Mouse (Mus musculus): ENCODE measurements around the gene Trmt61a. TPM values are rescaled to one million over a fixed set of nuclear protein-coding genes. Genes with fewer than 3 reads are reported as not detected.

The Trmt61a gene
- total and polyA plus RNA-seq, 2 experiments from 2014 or later: 10.9 to 15.9 TPM

DNA sequence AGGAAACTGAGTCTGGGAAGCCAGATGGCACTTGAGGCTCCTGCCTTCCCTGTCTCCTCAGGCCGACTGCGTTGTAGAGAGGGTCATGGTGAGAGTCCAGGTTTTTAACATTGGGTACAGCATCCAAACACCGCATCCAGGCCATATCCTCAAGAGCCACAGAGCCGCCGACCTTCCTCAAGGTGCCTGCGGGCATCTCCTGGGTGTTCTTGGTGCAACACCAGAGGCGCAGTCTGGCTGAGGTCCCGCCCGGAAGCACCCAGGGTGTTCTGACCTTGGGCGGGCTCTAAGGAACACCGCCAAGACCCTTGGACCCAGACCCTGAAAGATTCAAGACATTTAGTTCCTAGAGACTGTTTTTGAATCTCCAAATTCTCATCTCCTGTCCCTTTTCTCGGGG is 5.3 kb upstream of the Trmt61a start:
- Histone ChIP-seq H3K9me3 (ENCODE audit: low read length) (no peaks in the 10 kb centered on the region), H3K4me2 (ENCODE audit: low read depth) (peak overlapping the region; percentile 93), H3K27ac (ENCODE audit: low read depth, low read length) (peak overlapping the region; percentile 91), H3K9ac (peak overlapping the region; percentile 97), H3K4me1 (ENCODE audit: insufficient read depth) (peaks cover 26% of the 10 kb centered on the region), H3K36me3 (ENCODE audit: insufficient read depth) (peaks cover 7% of the 10 kb centered on the region; the same call in 1 of the 2 replicates), H3K4me3 (ENCODE audit: low read depth, low read length) (peak overlapping the region; percentile 82), H3K27me3 (ENCODE audit: insufficient read depth, low read length) (no peaks in the 10 kb centered on the region)
- no peak for DNase-seq
- TF ChIP-seq CTCF (IDR thresholded peaks at IDR 0.05; ENCODE audit: low read depth): no peak
- ATAC-seq: no peak
- 10% methylated on average over 12 of the region's 12 CpGs for whole genome bisulfite sequencing

DNA sequence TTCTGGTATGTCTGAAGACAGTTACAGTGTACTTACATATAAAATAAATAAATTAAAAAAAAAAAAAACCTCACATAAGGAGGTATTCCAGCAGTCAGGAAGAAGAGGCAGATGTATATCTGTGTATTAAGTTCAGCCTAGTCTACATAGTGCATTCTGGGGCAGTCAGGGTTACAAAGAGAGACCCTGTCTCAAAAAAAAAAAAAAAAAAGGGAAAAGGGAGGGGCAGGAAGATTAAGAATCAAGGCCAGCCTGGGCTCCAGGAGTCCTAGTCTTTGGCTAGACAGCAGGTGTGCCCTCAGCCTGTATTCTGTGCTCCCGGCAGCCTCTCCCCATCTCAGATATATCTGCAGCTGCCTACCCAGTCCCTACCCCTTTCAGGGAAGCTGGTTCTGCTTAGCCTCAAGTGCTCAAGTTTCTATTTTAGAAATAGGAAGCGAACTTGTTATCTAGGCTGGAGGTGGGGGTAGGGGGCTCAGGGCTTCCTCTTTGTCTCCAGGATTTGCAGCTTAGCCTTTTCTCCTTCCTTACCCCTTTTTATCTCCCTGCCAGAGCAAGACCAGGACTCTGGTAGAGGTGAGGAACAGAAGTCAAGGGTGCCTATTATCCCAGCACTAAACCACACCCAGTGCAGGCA is 2.9 kb upstream of the Trmt61a start:
- no peak overlapping the region for H3K4me2 ChIP-seq (ENCODE audit: low read depth)
- no peaks in the 10 kb centered on the region for H3K36me3 ChIP-seq (ENCODE audit: insufficient read depth)
- H3K27me3 ChIP-seq (ENCODE audit: insufficient read depth, low read length): no peaks in the 10 kb centered on the region
- no peak for DNase-seq
- H3K4me1 ChIP-seq (ENCODE audit: insufficient read depth): peaks cover 19% of the 10 kb centered on the region
- no peak overlapping the region for H3K27ac ChIP-seq (ENCODE audit: low read depth, low read length)
- no peak overlapping the region for H3K4me3 ChIP-seq (ENCODE audit: low read depth, low read length)
- no peak overlapping the region for H3K9ac ChIP-seq
- no peak for ATAC-seq
- WGBS: 67% methylated on average over 2 of the region's 2 CpGs
- TF ChIP-seq CTCF (IDR thresholded peaks at IDR 0.05; ENCODE audit: low read depth): no peak
- H3K9me3 ChIP-seq (ENCODE audit: low read length): no peaks in the 10 kb centered on the region

DNA sequence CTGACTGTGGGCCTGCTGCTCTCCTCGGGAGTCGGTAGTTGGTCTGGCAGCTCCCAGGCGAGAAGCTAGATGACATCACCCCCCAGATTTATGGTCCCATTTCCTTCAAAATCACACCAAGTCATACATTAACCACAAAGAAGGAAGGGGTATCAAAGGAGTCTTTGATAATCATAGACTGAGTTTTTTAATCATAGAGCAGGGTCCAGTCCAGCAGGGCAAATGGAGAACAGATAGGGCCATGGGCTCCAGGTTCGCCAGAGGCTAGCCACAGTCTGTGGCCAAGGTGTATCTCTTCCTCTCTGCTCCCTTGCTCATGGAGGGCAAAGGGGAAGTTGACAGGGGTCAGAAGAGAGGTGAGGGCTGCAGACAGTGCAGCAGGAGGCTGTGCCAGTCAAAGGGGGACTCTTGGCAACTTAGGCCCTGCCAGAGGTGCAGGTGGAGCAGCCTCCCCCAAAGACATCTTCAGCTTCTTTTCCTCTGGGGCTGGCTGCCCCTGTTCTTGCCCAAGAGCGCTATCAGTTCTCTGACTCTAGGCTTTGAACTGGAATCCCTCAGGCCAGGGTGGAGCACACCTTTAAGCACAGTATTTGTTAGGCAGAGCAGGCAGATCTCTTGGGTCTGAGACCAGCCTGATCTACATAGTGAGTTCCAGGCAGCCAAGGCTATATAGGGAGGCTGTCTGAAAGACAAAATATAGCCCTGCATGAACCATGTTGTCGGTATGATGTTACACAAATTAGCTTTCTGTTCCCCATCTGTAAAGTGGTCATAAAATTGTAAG is 1.9 kb upstream of the Trmt61a start:
- 90% methylated on average over 6 of the region's 6 CpGs for WGBS
- TF ChIP-seq CTCF (IDR thresholded peaks at IDR 0.05; ENCODE audit: low read depth): no peak
- peaks cover 19% of the 10 kb centered on the region for H3K4me1 ChIP-seq (ENCODE audit: insufficient read depth)
- H3K27me3 ChIP-seq (ENCODE audit: insufficient read depth, low read length): no peaks in the 10 kb centered on the region
- H3K9me3 ChIP-seq (ENCODE audit: low read length): no peaks in the 10 kb centered on the region
- H3K4me3 ChIP-seq (ENCODE audit: low read depth, low read length): no peak overlapping the region
- no peak overlapping the region for H3K4me2 ChIP-seq (ENCODE audit: low read depth)
- peaks cover 4% of the 10 kb centered on the region; the same call in 1 of the 2 replicates for H3K36me3 ChIP-seq (ENCODE audit: insufficient read depth)
- DNase-seq: no peak
- no peak overlapping the region for H3K9ac ChIP-seq
- no peak for ATAC-seq
- H3K27ac ChIP-seq (ENCODE audit: low read depth, low read length): no peak overlapping the region

DNA sequence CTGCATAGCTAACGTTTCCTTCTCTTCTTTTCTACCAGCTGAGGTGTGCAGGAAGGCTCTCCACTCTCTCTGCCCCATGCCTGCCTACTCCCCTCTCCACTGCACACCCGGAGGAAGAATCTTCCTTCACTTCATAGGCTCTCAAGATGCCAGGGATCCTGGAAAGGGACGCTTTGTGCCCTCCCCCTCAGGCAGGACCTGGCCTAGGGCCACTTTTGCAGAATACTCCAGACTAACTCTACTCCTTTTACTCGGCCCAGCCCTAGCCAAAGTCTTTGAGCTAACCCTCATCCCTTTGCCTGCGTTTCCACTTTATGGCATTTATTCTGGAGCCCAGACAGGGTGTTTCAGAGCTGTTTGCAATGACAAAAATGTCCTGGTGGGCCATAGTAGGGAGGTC is 484 bp upstream of the Trmt61a start:
- peaks cover 9% of the 10 kb centered on the region for H3K36me3 ChIP-seq (ENCODE audit: insufficient read depth)
- no peaks in the 10 kb centered on the region for H3K27me3 ChIP-seq (ENCODE audit: insufficient read depth, low read length)
- ATAC-seq (peak; percentile 48; the same call in 1 of the 2 replicates), DNase-seq (no peak)
- peak overlapping the region; percentile 63 for H3K4me3 ChIP-seq (ENCODE audit: low read depth, low read length)
- no peak for TF ChIP-seq CTCF (IDR thresholded peaks at IDR 0.05; ENCODE audit: low read depth)
- H3K4me2 ChIP-seq (ENCODE audit: low read depth): peak overlapping the region; percentile 77
- H3K9me3 ChIP-seq (ENCODE audit: low read length): no peaks in the 10 kb centered on the region
- 17% methylated on average over 5 of the region's 5 CpGs for WGBS
- peak overlapping the region; percentile 88 for H3K27ac ChIP-seq (ENCODE audit: low read depth, low read length)
- peak overlapping the region; percentile 68 for H3K9ac ChIP-seq
- peaks cover 18% of the 10 kb centered on the region for H3K4me1 ChIP-seq (ENCODE audit: insufficient read depth)

DNA sequence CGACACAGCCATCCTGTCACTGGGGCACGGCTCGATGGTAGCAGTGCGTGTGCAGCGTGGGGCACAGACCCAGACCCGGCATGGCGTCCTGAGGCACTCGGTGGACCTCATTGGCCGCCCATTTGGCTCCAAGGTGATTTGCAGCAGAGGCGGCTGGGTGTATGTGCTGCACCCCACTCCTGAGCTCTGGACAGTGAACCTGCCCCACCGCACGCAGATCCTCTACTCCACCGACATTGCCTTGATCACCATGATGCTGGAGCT is 697 bp downstream of the Trmt61a start:
- peaks cover 14% of the 10 kb centered on the region for H3K36me3 ChIP-seq (ENCODE audit: insufficient read depth)
- WGBS: 7% methylated on average over 13 of the region's 13 CpGs
- no peak for TF ChIP-seq CTCF (IDR thresholded peaks at IDR 0.05; ENCODE audit: low read depth)
- no peak overlapping the region for H3K27ac ChIP-seq (ENCODE audit: low read depth, low read length)
- H3K27me3 ChIP-seq (ENCODE audit: insufficient read depth, low read length): no peaks in the 10 kb centered on the region
- no peaks in the 10 kb centered on the region for H3K9me3 ChIP-seq (ENCODE audit: low read length)
- DNase-seq (no peak), ATAC-seq (no peak)
- H3K4me1 ChIP-seq (ENCODE audit: insufficient read depth): peaks cover 11% of the 10 kb centered on the region
- H3K4me2 ChIP-seq (ENCODE audit: low read depth): peak overlapping the region; percentile 77
- H3K9ac ChIP-seq: peak overlapping the region; percentile 68
- H3K4me3 ChIP-seq (ENCODE audit: low read depth, low read length): peak overlapping the region; percentile 63

DNA sequence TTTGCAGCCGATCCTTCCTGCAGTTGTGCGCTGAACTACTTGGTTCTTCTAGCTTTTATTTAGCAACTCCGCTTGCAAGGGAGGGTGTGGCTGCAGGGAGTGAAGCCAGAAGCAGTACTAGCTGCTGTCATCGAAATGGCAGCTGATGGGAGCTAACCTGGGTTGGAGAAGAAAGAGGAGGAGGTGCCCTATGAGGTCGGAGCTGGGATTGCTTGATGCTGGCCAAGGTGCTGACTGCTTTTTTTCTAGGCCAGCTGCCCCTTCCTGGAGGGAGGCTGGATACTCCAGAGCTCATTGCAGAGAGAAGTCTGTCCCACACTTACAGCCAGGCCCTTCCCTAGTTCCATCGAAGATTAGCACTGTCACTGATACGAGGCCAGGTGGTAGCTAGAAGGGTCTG is 1.1 kb downstream of the Trmt61a start:
- DNase-seq: no peak
- WGBS: 58% methylated on average over 7 of the region's 7 CpGs
- Histone ChIP-seq H3K9me3 (ENCODE audit: low read length) (no peaks in the 10 kb centered on the region), H3K9ac (0 out of 2 replicates have a peak overlapping the region, but pooled peaks have one; percentile 68), H3K36me3 (ENCODE audit: insufficient read depth) (peaks cover 14% of the 10 kb centered on the region), H3K4me1 (ENCODE audit: insufficient read depth) (peaks cover 11% of the 10 kb centered on the region), H3K4me2 (ENCODE audit: low read depth) (peak overlapping the region; percentile 77), H3K4me3 (ENCODE audit: low read depth, low read length) (peak overlapping the region; percentile 63), H3K27me3 (ENCODE audit: insufficient read depth, low read length) (no peaks in the 10 kb centered on the region), H3K27ac (ENCODE audit: low read depth, low read length) (no peak overlapping the region)
- no peak for ATAC-seq
- TF ChIP-seq CTCF (IDR thresholded peaks at IDR 0.05; ENCODE audit: low read depth): no peak

DNA sequence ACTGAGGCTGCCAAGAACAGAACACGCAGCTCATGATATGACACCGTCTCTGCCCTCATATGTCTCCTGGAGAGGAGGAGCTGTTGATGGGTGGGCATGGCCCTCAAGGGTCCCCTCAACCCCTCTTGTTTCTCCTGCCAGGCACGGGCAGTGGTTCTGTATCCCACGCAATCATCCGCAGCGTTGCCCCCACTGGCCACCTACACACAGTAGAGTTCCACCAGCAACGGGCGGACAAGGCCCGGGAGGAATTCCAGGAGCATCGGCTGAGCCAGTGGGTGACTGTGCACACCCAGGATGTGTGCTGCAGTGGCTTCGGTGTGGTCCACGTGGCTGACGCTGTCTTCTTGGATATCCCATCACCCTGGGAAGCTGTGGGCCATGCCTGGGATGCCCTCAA is 2.8 kb downstream of the Trmt61a start:
- no peak overlapping the region for H3K9ac ChIP-seq
- peaks cover 14% of the 10 kb centered on the region for H3K36me3 ChIP-seq (ENCODE audit: insufficient read depth)
- H3K4me3 ChIP-seq (ENCODE audit: low read depth, low read length): no peak overlapping the region
- no peak overlapping the region for H3K4me2 ChIP-seq (ENCODE audit: low read depth)
- DNase-seq (no peak), ATAC-seq (no peak)
- WGBS: 93% methylated on average over 13 of the region's 13 CpGs
- TF ChIP-seq CTCF (IDR thresholded peaks at IDR 0.05; ENCODE audit: low read depth): no peak
- no peaks in the 10 kb centered on the region for H3K9me3 ChIP-seq (ENCODE audit: low read length)
- peaks cover 11% of the 10 kb centered on the region for H3K4me1 ChIP-seq (ENCODE audit: insufficient read depth)
- no peak overlapping the region for H3K27ac ChIP-seq (ENCODE audit: low read depth, low read length)
- H3K27me3 ChIP-seq (ENCODE audit: insufficient read depth, low read length): no peaks in the 10 kb centered on the region
